In genomic region chr7:79577931-79578850, GRCm38 (mm10) we compare ENCODE assay signal across 9 mouse cellular contexts. TPM values are rescaled to one million over a fixed set of nuclear protein-coding genes. Genes with fewer than 3 reads are reported as not detected.
DNase-seq lines count a peak whose midpoint lies in the region; ATAC-seq and TF ChIP-seq lines count a peak whose summit lies in the region.
"Had no signal": no experiment of that assay in that cellular context is flagged by ENCODE, and none has a peak within 500 bp of the region (broad histone marks: within the 10 kb centered on the region; RNA-seq: fewer than 3 reads in every experiment).

No protein-coding gene starts in this region.

- no peak overlapping the region for H3K27ac ChIP-seq in gastrocnemius, adult 2 months
- H3K27ac ChIP-seq in thymus, adult 2 months (ENCODE audit: control insufficient read depth, insufficient read depth, low read length) = no peak overlapping the region
- no peak overlapping the region for H3K27ac ChIP-seq in liver, embryonic 15.5 days (replicated peaks)

- 66% methylated on average over 24 of the region's 25 CpGs for WGBS in thymus, adult 2 months
- WGBS in liver, embryonic 15.5 days (ENCODE audit: insufficient replicate concordance) = 8% methylated on average over 24 of the region's 25 CpGs

- H3K27me3 ChIP-seq in thymus, adult 2 months (ENCODE audit: control insufficient read depth, insufficient read depth, low read length) = no peaks in the 10 kb centered on the region
- H3K27me3 ChIP-seq in liver, embryonic 15.5 days = peaks cover 77% of the 10 kb centered on the region

- no peaks in the 10 kb centered on the region for H3K9me3 ChIP-seq in liver, embryonic 15.5 days (replicated peaks)

- no peaks in the 10 kb centered on the region for H3K36me3 ChIP-seq in thymus, adult 2 months (ENCODE audit: control insufficient read depth, insufficient read depth, low read length)
- H3K36me3 ChIP-seq in liver, embryonic 15.5 days (replicated peaks) = no peaks in the 10 kb centered on the region

- no peak for TF ChIP-seq CTCF in gastrocnemius, adult 2 months (IDR thresholded peaks at IDR 0.05)
- no peak for TF ChIP-seq CTCF in thymus, adult 2 months (IDR thresholded peaks at IDR 0.05; ENCODE audit: borderline replicate concordance, control insufficient read depth, extremely low read depth, insufficient read depth, low read length, poor library complexity)

- peaks cover 9% of the 10 kb centered on the region for H3K4me1 ChIP-seq in thymus, adult 2 months (replicated peaks; ENCODE audit: control insufficient read depth, insufficient read depth, low read length)
- peaks cover 6% of the 10 kb centered on the region; the same call in 1 of the 2 replicates for H3K4me1 ChIP-seq in liver, embryonic 15.5 days (replicated peaks)

- no peak for TF ChIP-seq POLR2A in thymus, adult 2 months (IDR thresholded peaks at IDR 0.05; ENCODE audit: control insufficient read depth, extremely low read depth, insufficient read depth, low read length, poor library complexity)

- intact Hi-C loops in gastrocnemius, adult 2 months (cut with DNase I) = no loop called here
- intact Hi-C loops in gastrocnemius, postnatal 36 days (cut with DNase I) = no loop called here

- peak overlapping the region; percentile 46; the same call in 1 of the 2 replicates for H3K4me2 ChIP-seq in liver, embryonic 15.5 days

- DNase-seq in gastrocnemius, adult 2 months = no peak
- DNase-seq in gastrocnemius, postnatal 36 days = no peak
- DNase-seq in thymus, adult 2 months = no peak
- DNase-seq in thymus, postnatal 4 days = no peak
- DNase-seq in gastrocnemius, adult 18-20 months (ENCODE audit: low spot score) = no peak
- no peak for DNase-seq in B cell, adult 2 months
- DNase-seq: thymus, adult 18-20 months had no signal

- H3K4me3 ChIP-seq in gastrocnemius, adult 2 months = peak overlapping the region; percentile 52
- H3K4me3 ChIP-seq in thymus, adult 2 months (ENCODE audit: control insufficient read depth, insufficient read depth, low read length) = peak overlapping the region; percentile 20
- H3K4me3 ChIP-seq in liver, embryonic 15.5 days (replicated peaks) = no peak overlapping the region

- no peak overlapping the region for H3K9ac ChIP-seq in liver, embryonic 15.5 days

- no peak for ATAC-seq in liver, embryonic 15.5 days (ENCODE audit: insufficient read depth)
- ATAC-seq in erythroid progenitor cell, adult 5-6 weeks (replicated peaks; ENCODE audit: low FRiP score, poor library complexity, severe bottlenecking) = no peak

RNA-seq across cellular contexts. Expression of gene Rhcg, which starts 39.3 kb away (rescaled TPM):
- not detected for total RNA-seq in gastrocnemius, adult 2 months (2021)
- not detected for total RNA-seq in gastrocnemius, postnatal 36 days (2021)
- polyA plus RNA-seq in thymus, adult 2 months (2012; rRNA removed) = 0.56 and 1.2 TPM in 2 replicates
- 0.24 TPM in 1 of 2 replicates, not detected in the other for polyA plus RNA-seq in liver, embryonic 15.5 days (2015; fragmentation: Nextera tagmentation; extraction: Ambion mirVana)
- total RNA-seq in gastrocnemius, adult 18-20 months (2021) = not detected
- total RNA-seq in erythroid progenitor cell, adult 5-6 weeks (2015; ENCODE audit: low replicate concordance) = not detected in 2 replicates
- total RNA-seq in erythroid progenitor cell, adult 5-6 weeks (2017; ENCODE audit: low replicate concordance) = not detected in 2 replicates
